Mouse (Mus musculus) frontal cortex, postnatal 36 days (tissue): ENCODE results near the gene Fthl17b.
"Not testable (repeated sequence)": the region's sequence is repeated elsewhere in the genome, so short reads cannot be mapped to it uniquely, and the experiment has no call there.

ENCODE experiments used
- DNase-seq, 2 experiments: peaks; one replicate each; pipeline ENCODE4 v3.0.0; 2022; ENCODE audit warnings: low spot score in 2 of 2

Gene Fthl17b

GRCm38 (mm10) chrX:8962875-8963274, at the start of gene Fthl17b:
TSS of gene Fthl17b (minus strand) at chrX:8962975.
- DNase-seq, result not testable (repeated sequence)

DNA sequence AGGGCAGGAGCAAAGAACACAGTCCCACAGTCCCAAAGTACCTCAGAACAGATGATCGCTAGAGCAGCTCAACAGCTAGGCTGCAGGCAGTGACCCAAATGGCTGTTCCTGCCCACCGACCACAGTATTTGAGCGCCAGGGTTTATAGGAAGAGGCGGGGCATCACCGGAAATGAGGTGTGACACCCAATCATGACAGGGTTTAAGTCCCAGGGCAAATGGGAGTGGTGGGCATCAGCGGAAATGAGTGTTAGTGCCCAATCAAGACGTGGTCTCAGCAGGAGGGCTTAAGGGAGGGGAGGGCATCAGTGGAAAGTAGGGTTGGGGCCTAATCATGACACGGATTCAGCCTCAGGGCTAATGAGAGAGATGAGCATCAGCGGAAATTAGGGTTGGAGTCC, 23.9 kb upstream of the Fthl17b start, which contains the start of gene Fthl17d:
TSS of gene Fthl17d (minus strand) at position 101 of the 400 bp plus-strand sequence.
- not testable (repeated sequence) for DNase-seq

- not testable (repeated sequence) for DNase-seq
Measured at GRCm38 (mm10) chrX:8976459-8976858, 13.7 kb upstream of the Fthl17b start, which contains the start of gene Fthl17c. TSS of gene Fthl17c (minus strand) at chrX:8976559.

- peak; percentile 2 to 3 for DNase-seq
Measured at GRCm38 (mm10) chrX:8964618-8965017, 1.8 kb upstream of the Fthl17b start.

DNA sequence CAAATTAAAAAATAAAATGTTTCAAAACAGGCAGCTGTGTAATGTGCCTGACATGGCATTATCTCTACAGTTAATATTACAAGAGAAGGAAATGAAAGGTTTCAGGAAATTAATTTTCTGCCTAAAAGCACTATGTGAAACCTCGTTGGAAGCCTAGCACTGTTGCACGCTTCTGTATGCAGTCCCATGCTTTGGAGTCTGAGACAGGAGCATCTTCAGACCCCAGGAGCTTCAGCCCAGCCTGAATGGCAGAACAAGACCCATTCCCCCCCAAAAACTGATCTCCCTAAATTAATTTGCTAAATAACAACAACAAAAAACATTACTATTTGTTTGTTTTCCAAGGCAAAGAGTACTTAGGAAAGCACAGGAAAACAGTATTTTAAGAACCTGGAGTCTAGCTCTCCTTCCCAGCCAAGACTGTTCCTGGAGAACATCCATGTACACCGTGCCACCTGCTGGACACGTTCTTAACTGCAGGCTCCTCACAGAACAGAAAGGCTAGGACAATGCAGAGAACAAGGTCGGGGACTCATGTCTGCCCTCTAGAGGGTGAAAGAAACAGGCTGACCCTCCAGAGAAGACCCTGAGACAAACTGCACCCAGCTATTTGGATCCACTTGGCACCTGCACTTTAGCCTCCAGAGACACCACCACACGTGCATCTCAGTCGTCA, 14.5 kb downstream of the Fthl17b start:
- DNase-seq, result peak; percentile 85 to 88

GRCm38 (mm10) chrX:8944041-8944440, 18.7 kb downstream of the Fthl17b start:
- no peak for DNase-seq

DNA sequence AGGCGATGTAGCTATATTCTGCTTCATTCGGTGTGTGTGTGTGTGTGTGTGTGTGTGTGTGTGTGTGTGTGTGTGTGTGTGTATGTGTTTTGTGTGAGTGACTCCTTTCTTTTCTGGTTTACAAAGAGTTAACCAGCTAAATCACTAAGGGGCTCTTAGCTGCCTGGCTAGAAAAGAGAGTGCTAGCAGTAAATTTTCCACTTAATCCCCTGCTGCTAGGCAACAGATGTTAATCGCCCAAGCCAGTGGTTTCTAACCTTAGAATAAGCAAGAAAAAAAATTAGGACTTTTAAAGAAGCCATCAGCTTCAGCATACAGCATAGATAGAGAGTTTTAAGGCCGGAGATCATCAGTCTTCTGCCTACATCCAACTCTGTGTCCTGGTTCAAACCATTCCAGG, 35.5 kb downstream of the Fthl17b start:
- DNase-seq, result no peak

- no peak for DNase-seq
Measured at GRCm38 (mm10) chrX:8921813-8922607, 40.8 kb downstream of the Fthl17b start.

DNA sequence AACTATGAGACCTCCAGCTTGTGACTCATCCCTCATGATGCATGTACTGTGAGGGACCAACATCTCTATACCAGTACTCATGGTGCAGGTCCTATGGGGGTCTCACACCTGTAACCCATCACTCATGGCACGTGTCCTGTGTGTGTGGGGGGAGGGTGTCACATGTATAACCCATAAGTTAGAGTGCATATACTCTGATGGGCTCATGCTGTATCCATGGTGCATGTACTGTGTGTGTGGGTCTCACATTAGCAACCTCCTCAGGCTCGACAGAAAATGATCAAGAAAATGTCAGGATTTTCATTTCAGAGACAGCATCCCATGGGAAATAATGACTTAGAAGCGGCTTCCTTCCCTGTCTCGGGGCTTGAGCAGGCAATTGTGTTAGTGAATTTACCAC, 41.7 kb downstream of the Fthl17b start:
- no peak for DNase-seq
